Mouse (Mus musculus): ENCODE measurements at regions not wholly inside any gene's neighbourhood (a gene's known extent, or its start where the extent isn't known, plus 50 kb on each side); places are given as distances from the start of the nearest gene placed in this dataset.
A peak's percentile ranks its signal among the peaks of the same experiment; 100 is the strongest.

GRCm38 (mm10) chr19:32881443-32881842 is 124.1 kb downstream of the Pten start:
- no peak for DNase-seq (ENCODE audit: low spot score)

- DNase-seq (ENCODE audit: low spot score): no peak
These were observed 127.0 kb downstream of the Pten start for GRCm38 (mm10) chr19:32884279-32884678.

- no peak for DNase-seq (ENCODE audit: low spot score)
These were observed 128.3 kb downstream of the Pten start for GRCm38 (mm10) chr19:32885481-32886131.

- DNase-seq (ENCODE audit: low spot score): no peak
These were observed 129.9 kb downstream of the Pten start for GRCm38 (mm10) chr19:32887190-32887589.

GRCm38 (mm10) chr19:32888616-32889305 is 131.5 kb downstream of the Pten start:
- DNase-seq (ENCODE audit: low spot score): no peak

GRCm38 (mm10) chr19:32890801-32891200 is 133.5 kb downstream of the Pten start:
- DNase-seq (ENCODE audit: low spot score): no peak

GRCm38 (mm10) chr19:32892469-32892868 is 135.2 kb downstream of the Pten start:
- no peak for DNase-seq (ENCODE audit: low spot score)

- DNase-seq (ENCODE audit: low spot score): no peak
These were observed 146.3 kb downstream of the Pten start for GRCm38 (mm10) chr19:32903454-32904108.

GRCm38 (mm10) chr19:32904517-32904916 is 147.2 kb downstream of the Pten start:
- DNase-seq (ENCODE audit: low spot score): no peak

- DNase-seq (ENCODE audit: low spot score): peak; percentile 63
These were observed 148.7 kb downstream of the Pten start for GRCm38 (mm10) chr19:32905901-32906431.

GRCm38 (mm10) chr19:32906820-32907219 is 149.5 kb downstream of the Pten start:
- no peak for DNase-seq (ENCODE audit: low spot score)

- no peak for DNase-seq (ENCODE audit: low spot score)
These were observed 152.8 kb downstream of the Pten start for GRCm38 (mm10) chr19:32910050-32910462.

GRCm38 (mm10) chr19:32912323-32912722 is 155.0 kb downstream of the Pten start:
- DNase-seq (ENCODE audit: low spot score): no peak

- no peak for DNase-seq (ENCODE audit: low spot score)
These were observed 159.4 kb downstream of the Pten start for GRCm38 (mm10) chr19:32916507-32917280.

- no peak for DNase-seq (ENCODE audit: low spot score)
These were observed 163.7 kb downstream of the Pten start for GRCm38 (mm10) chr19:32921021-32921420.

GRCm38 (mm10) chr19:32923911-32924310 is 166.6 kb downstream of the Pten start:
- no peak for DNase-seq (ENCODE audit: low spot score)

GRCm38 (mm10) chr19:32925628-32926505 is 168.6 kb downstream of the Pten start:
- no peak for DNase-seq (ENCODE audit: low spot score)

- DNase-seq (ENCODE audit: low spot score): no peak
These were observed 169.3 kb downstream of the Pten start for GRCm38 (mm10) chr19:32926571-32926970.

GRCm38 (mm10) chr19:32933676-32934075 is 176.4 kb downstream of the Pten start:
- no peak for DNase-seq (ENCODE audit: low spot score)

GRCm38 (mm10) chr19:32935638-32936037 is 178.3 kb downstream of the Pten start:
- no peak for DNase-seq (ENCODE audit: low spot score)

- no peak for DNase-seq (ENCODE audit: low spot score)
These were observed 180.3 kb downstream of the Pten start for GRCm38 (mm10) chr19:32937591-32937990.

Data from ovary, adult 18-20 months (tissue).